Mouse (Mus musculus) gastrocnemius, postnatal 10 days (tissue): ENCODE measurements at regions not wholly inside any gene's neighbourhood (a gene's known extent, or its start where the extent isn't known, plus 50 kb on each side); places are given as distances from the start of the nearest gene placed in this dataset.

Source experiments
- DNase-seq: peaks from one replicate; pipeline ENCODE4 v3.0.0; 2021; ENCODE audit warnings: mixed read lengths

DNA sequence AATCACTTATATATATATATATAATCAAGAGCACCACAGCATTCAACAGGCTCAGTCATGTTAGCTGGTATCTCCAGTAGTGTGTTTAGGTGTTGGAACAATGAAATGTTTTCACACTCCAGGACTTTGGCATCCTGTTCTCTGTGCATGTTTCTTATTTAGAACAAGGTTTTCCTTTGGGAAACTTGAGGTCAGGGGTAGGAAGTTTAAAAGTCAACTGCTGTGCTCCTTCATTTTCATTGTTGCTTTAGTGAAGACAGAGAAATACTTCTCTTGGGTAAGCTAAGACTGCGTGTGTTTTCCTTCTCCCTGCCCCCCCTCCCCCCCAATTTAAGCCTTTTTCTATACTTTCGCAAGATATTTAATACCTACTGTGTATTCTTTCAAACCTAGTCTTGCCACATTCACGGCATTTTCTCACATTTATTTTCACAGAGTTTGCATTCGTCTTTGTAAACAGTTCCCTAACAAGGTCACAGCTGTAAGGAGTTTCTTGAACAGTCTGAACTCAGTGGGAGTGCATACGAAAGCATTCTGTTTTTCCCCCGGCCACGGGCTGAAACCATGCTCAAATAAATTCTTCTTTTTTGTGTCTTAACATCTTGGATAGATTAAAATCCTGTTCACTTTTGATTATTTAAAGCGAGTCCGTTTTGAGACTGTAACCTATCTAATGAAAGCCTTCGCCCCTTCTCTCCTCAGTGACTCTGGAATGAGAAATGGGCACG, 279.2 kb downstream of the Col12a1 start:
- DNase-seq: no peak

- no peak for DNase-seq
Measured at GRCm38 (mm10) chr9:79455226-79455625, 263.4 kb downstream of the Col12a1 start.

- no peak for DNase-seq
Measured at GRCm38 (mm10) chr9:79479118-79479517, 239.5 kb downstream of the Col12a1 start.

DNA sequence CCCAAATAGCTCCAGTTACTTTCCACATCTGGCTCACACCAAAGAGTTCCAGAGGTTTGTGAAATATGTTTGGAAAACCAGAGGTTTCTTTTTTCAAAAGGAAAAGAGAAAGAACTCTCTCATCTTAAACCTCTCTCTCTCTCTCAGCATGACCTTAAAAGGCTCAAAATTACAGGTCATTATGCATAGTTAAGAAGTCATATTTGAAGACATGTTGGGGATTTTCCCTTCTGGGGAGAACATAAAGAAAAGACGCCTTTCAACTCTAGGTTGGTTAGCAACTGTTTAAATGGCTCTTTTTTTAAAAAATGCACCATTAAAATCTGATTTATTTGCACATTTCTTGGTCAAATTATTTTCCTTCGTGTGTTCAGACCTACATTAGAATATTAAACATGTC, 218.4 kb downstream of the Col12a1 start:
- DNase-seq: no peak

- DNase-seq: no peak
Measured at GRCm38 (mm10) chr9:79502034-79502433, 216.6 kb downstream of the Col12a1 start.

DNA sequence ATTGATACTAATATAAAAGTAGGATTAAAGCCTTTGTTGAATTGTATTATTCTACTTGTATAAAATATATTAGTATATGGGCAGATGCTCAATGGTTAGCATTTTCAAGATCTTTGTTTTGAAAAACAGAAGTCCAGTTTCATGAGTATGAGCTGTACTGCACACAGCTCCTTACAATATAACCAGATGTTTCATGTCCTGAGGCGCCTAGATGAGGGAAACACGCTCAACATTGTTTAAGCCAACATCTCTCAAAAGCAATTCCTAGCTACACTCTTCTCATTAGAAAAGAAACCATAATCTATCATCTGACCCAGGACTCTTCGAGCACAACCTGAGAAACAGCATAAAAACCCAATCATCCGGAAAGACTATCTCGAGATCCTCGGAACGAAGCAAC, 202.2 kb downstream of the Col12a1 start:
- no peak for DNase-seq

DNA sequence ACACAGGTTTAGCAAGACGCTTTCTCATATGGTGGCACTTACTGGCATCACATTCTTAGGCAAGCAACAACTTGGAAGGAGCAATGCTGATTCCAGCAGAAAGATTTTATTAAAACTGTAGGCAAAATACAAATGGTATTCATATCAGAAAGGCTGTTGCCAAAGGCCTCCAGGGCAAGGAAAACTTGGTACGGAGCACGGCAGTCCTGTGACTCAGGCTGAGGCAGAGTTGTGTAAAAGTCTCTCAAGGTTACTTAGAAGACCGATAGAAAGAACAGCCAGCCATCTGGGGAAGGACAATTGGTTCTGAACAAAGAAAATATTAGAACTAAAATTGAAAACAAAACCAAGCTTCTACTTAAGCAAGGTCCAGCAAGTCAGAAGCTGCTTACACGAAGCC, 201.2 kb downstream of the Col12a1 start:
- no peak for DNase-seq

- no peak for DNase-seq
Measured at GRCm38 (mm10) chr9:79518640-79519039, 200.0 kb downstream of the Col12a1 start.

GRCm38 (mm10) chr9:79520498-79520897, 198.1 kb downstream of the Col12a1 start:
- DNase-seq: no peak

DNA sequence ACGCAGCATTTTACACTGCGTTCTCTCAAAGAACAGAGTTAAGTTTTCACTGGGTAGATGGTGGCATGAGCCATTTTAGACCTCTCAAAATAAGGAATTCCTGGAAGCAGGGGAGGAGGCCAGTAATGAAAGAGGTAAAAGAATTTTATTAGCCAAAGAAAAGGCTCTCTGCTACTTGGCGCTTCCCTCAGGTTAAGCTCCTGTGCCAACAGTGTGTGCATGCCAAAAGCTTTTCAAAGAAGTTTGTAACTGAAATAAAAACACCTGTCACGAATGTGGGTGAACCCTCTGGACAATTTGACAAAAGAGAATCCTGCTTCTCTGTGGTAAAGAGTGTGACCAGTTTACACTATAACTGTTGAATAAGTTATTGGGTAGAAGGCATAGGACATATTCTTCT, 195.6 kb downstream of the Col12a1 start:
- no peak for DNase-seq

GRCm38 (mm10) chr9:79525000-79525399, 193.6 kb downstream of the Col12a1 start:
- DNase-seq: no peak

DNA sequence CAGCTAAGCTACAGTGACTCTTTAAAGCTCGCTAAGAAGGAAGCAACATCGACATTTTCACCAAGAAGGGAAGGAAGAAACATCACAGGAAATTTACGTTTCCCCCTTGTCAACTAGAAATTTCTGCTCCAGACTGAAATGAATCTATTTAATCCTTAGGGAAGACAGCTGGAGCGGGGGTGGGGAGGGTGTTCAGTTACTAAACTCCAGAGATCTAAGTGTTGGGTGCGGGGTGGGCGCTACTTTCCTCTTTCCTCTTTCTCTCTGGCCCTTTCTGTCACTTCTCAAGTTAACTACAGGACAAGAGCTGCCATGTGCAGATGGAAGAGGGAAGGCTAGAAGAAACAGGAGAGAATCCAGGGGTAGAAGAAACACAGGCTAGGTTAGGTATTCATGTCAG, 192.2 kb downstream of the Col12a1 start:
- DNase-seq: no peak

DNA sequence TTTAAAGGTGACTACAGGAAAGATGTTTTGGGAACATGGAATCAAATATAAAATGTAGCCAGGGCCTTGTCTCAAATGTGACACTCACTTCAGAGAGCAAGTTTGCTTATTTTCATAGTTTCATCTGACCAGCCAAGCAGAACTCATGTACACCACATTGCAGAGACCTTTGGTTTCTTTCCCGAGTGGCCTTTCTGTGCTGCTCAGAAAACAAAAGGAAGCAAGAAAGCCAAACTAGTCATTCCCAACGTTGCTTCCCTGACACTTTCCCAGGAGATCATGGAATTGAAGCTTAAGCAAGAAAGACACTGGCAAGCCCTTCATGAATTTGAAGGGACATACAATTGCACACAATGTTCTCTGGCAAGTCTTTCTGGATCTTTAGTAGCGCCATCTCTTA, 191.3 kb downstream of the Col12a1 start:
- no peak for DNase-seq
